Mouse (Mus musculus) thymus, postnatal 10 days (tissue): ENCODE results near the gene Exog.
A peak's percentile ranks its signal among the peaks of the same experiment; 100 is the strongest.

ENCODE experiments used
- DNase-seq, 2 experiments: peaks; one replicate each; pipeline ENCODE4 v3.0.0; 2021; ENCODE audit warnings: low spot score in 2 of 2

The Exog gene

DNA sequence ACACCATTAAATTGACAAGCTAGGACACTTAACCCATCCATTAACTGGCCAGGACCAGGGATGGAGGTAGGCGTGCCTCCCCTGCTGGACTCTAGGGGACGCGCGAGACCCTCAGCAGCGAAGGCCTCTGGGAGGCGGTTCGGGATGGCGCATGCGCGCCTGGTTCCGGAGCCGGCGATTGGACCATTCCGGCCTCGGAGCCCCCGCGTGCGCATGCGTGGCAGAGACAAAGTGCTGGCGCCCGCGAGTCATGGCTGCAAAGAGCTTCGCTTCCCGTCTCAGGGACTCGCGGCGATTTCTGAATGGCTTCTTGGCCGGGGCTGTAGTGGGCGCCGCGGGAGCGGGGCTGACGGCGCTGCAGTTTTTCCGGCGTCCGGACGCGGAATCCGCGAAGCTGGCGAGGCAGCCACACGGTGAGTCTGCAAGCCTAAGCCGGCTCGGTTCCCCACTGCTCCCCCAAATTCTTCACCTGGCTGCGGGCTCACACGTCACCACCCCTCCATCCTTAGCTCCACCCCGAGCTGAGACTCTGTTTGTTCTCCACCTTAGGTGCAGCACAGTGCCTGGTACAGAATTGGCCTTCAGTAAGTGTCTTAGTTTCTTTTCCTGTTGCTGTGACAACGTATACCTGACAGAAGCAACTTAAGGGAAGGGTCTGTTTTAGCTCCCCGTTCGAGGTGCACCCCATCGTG, at the start of gene Exog:
Exog (plus strand) TSS at position 206 of the 692 bp plus-strand sequence.
- peak; percentile 93 to 97 for DNase-seq

- no peak for DNase-seq
Observed at GRCm38 (mm10) chr9:119401351-119401750, 43.4 kb upstream of the Exog start.

DNA sequence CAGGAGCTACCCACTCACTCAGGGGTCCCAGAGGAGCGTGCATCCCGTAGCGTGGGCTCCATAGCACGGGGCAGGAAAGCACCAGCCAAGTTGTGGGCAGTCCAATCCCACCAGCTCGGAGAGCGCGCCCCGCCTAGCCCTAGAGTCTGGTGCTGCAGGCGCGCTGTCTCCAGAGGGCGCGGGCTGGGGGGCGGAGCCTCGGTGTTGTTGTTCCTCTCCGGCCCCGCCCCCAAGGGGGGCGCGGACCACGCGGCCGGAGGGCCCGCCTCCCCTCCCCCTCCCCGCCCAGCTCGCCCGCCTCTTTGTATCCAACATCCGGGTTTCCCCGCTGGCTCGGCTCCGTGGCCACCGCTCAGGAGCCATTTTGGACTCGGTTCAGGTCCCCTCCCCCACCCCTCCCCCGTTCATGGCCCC, 42.9 kb upstream of the Exog start, which contains the start of gene Acvr2b:
Acvr2b (plus strand) TSS at position 318 of the 414 bp plus-strand sequence.
- DNase-seq: peak; percentile 89 to 95

- DNase-seq: peak; percentile 29 to 51
Observed at GRCm38 (mm10) chr9:119402253-119403235, 42.2 kb upstream of the Exog start.

DNA sequence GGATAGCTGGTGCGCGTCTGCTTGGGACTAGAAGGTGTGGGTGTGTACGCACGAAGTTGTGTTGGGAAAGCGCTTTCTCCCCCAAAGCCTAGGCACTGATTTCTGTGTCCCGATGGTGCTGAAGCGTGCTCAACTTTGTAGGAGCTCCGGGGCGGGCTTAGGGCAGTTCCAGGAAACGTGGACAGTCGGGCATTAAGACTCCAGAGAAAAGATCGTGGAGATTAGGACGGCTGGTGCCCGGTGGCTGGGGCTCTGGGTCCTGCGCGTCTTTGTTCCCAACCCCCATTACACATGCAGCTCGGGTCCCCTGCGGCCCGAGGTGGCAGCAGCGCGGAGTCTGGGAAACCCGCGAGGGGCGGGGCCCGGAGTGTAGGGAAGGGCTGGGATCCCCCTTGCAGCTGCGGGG, 41.5 kb upstream of the Exog start:
- DNase-seq: no peak

GRCm38 (mm10) chr9:119404090-119404489, 40.7 kb upstream of the Exog start:
- DNase-seq: no peak

DNA sequence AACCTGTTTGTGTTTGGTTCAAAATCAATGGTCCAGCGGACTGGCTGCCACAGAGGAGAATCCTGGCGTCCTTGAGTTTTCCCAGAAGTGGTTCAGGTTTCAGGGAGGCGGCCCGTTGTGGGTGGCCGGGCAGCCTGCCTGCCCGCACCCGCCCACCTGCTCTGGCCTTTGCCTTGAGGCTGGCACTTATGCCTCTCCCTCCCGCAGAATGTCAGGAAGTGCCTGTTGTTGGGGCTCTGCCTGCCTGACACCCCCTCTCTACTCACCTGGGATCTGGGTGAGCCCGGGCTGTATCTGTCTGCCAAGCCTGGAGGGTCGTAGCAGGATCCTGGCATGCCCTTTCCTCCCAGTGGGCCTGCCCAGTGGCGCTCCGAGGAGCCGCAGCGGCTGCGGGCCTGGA, 36.9 kb upstream of the Exog start:
- DNase-seq: no peak

DNA sequence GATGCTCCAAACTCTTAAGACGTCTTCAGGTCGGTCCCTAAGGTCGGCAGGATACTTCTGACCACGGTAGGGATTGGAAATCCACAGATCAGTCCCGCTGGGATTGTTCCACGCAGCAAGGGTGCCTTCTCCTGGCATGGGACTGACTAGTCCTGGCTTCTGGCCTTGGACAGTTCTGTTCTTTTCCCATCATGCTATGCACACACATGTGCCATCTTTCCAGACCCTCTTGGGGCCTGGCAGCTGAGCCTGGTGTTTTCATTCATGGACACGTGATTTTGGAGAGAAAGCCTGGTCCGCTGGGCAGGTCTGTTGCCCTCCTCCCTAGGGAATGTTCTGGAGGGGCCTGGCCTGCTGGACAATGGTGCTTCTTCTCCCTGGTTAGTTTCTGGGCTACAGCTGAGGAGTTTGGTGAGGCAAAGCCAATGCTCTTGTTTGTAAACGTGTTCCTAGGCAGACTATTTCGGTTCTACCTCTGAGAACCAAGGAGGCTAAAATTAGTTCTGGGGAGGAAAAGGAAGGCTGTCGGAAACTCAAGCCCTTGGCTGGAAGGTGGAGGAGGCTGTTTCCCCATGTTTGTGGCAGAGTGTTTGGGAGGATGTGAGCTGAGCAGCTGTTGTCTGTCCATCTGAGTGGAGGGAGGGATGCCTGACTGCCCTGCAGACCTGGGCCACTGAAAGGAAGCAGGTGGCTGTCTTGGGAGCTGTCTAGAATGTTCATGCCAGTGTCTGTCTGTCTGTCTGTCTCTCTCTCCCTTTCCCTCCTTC, 35.7 kb upstream of the Exog start:
- no peak for DNase-seq

DNA sequence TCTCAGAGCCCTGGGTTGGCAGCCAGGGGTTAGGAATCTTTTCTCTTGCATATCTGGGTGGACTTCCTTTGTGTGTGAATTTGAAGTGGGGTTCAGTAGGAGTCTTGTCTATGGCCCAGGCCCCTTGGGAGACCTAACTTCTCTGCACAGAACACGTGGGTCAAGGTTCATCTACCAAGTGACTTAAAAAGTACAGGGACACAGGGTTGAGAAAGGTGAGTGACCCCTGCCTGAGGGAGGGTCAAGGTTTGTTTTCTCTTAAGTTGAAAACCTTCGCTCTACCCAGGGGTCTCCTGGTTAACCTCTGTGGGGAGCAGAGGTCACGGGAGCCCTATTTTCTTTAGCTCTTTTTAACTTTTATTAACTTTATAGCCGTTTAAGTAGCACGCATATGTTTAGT, 34.9 kb upstream of the Exog start:
- no peak for DNase-seq

GRCm38 (mm10) chr9:119418025-119418424, 26.7 kb upstream of the Exog start:
- DNase-seq: no peak

DNA sequence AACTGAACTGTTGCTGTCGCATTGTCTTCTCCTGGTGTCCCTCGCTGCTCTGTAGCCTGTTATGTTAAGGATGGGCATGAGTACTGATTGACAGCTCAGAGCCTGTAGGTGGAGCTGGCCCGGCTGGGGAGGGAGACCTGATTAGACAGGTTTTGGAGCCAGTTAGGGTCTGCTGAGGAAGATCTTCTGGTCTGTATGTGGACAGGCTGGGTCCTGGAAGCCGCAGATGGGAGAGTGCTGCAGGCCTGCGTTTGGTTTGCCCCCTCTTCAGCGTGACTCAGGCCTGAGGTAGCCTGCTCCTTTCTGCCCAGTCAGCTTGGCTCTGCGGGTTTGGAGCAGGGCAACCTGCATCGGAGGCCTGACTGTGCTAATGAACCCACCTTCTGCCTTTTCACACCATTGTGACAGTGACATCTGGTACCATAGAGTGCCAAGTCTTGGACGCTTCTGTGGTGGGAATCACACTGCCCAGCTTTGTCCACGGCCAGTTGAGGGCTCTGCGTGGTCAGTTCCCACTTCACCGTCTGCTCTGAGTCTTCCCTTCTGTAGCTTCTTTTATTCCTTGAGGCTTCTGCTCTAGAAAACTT, 24.8 kb upstream of the Exog start:
- DNase-seq: no peak

DNA sequence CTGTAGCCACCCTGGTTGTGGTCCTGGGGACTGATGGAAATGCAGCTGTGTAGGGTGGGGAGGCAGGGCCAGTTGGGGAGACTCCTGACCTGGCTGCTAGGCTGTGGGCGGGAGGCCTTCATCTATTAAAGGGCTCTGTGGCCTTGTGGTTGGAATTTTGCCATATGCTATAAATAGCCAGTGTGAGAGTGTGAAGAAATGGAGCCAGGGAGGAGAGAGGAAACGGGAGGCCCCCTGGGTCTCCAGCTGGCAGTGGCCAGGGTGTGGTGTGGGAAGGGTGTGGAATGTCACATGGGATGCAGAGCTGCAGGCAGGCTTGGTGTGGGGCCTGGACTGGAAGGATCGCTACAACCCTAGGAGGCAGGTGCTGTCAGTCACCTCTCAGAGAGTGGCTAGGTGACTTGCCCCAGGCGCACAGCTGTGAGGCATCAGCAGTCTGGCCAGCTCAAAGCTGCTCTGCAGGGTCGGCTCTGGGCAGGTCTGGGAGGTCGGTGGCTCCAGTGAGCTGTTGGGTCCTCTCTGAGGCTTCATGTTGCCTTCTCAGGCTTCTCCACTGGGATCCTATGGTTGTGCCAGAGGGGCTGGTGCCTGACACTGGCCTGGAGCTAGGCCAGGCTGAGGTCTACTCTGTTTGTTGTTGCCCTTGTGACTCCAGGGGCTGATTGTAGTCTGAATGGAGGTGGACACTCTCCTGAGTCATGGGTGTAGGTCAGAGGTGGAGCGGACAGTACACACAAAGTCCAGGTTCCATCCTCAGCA, 19.3 kb upstream of the Exog start:
- no peak for DNase-seq

DNA sequence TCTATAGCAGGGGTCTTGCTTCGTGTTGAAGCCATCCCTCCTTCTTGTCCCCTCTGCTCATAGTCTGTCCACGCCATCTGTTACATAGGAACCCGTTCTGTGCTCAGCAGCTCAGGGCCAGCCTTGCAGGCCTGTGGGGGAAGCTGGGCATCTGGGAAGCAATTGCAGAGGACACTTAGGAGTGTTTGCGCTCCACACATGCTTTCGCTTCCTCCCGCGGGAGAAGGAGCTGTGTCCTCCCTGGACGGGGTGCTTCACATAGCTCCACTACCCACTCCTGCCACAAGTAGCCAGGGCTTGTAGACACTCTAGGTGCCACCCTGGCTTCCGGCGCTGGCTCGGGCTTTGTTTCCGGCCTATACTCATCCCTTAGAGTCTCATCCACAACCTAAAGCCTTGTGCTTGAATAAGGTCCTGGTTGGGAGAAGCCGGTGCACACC, 18.7 kb upstream of the Exog start:
- no peak for DNase-seq

DNA sequence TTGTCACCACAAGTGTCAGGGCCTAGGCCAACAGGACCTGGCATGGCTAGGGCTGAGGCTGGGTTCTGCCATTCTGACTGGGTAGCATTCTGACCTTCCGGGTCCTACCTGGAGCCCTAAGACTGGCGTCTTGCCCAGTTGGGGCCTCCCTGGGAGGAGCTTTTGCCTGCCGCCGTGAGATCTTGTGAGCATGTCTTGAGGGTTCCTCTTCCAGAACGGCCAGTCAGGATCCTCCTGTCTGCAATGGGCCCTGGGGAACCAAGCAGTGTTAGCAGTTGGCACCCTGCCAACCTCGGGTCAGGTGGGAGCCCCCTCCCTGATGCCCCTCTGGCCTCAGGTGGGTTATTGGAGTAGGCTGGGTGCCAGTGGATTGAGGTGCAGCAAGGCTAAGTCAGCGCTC, 18.3 kb upstream of the Exog start:
- DNase-seq: no peak

- peak; percentile 42 to 65 for DNase-seq
Observed at GRCm38 (mm10) chr9:119430311-119430710, 14.4 kb upstream of the Exog start.

GRCm38 (mm10) chr9:119435855-119436254, 8.9 kb upstream of the Exog start:
- DNase-seq: no peak

- no peak for DNase-seq
Observed at GRCm38 (mm10) chr9:119438065-119438464, 6.7 kb upstream of the Exog start.

DNA sequence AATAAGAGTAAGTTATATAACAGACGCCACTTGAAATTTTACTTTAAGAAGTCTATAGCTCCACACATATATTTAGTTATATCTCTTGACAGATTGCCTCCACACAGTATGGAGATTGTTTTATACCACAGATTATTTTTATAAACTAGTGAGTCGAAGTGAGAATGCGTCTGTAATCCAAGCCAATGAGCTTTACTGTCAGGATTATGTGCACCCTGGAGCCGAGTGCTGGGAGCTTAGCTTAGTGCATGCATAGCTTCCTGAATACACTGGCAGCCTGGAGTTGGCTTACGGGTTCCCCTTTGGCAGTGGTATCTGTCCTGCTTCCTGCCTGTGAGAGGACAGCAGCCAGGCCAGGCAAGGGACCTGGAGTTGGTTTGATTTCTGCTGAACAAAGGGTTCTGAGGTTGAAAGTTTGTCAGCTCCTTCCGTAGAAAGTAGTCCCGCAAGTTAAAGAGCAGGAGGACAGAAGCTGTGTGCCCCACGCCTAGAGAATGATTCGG, 6.2 kb upstream of the Exog start:
- no peak for DNase-seq

GRCm38 (mm10) chr9:119445737-119446136, 994 bp downstream of the Exog start:
- DNase-seq: no peak

DNA sequence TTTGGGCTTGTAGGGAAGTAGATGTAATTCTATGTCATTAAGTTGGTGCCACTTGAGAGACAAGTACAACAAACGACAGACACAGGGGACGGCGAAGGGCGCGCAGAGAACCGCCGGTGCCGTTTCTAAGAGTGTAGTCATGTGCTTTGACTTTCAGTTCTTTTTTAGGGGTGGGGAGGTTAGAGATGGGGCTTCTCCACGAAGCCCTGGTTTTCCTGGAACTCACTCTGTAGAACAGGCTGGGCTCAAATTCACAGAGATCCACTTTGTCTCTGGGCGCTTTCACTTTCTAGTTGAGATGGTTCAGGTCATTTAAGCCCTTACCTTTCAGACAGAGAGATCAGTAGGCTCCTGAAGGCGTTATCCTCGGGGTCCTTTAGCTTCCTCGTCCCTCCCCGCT, 11.2 kb downstream of the Exog start:
- no peak for DNase-seq

- no peak for DNase-seq
Observed at GRCm38 (mm10) chr9:119457122-119457521, 12.4 kb downstream of the Exog start.
